Mouse (Mus musculus): Measurements from ENCODE around the gene Adra1d. TPM values are rescaled to one million over a fixed set of nuclear protein-coding genes. Genes with fewer than 3 reads are reported as not detected.

The Adra1d gene
- total RNA-seq (2021), result 1 to 10 TPM; 3.4 to 4.1 TPM
- long read RNA-seq, experiment 1, partial matches to known transcripts, result 0 of 1 reads
- long read RNA-seq, experiment 1, other reads (novel, unspliced or antisense), result 0 of 1 reads
- long read RNA-seq, experiment 2, partial matches to known transcripts, result 0 of 1 reads
- long read RNA-seq, experiment 2, other reads (novel, unspliced or antisense), result 0 of 1 reads

GRCm38 (mm10) chr2:131561891-131562585 is at the start of gene Adra1d:
TSS of gene Adra1d (minus strand) at chr2:131562283.
- peak; percentile 19 to 37 for DNase-seq

GRCm38 (mm10) chr2:131601881-131602280 is 39.8 kb upstream of the Adra1d start:
- DNase-seq, result no peak

- no peak for DNase-seq
Observed at GRCm38 (mm10) chr2:131594871-131595270, 32.8 kb upstream of the Adra1d start.

- DNase-seq, result no peak
Observed at GRCm38 (mm10) chr2:131587521-131587920, 25.4 kb upstream of the Adra1d start.

GRCm38 (mm10) chr2:131581506-131581905 is 19.4 kb upstream of the Adra1d start:
- no peak for DNase-seq

- DNase-seq, result peak; percentile 66 to 79
Observed at GRCm38 (mm10) chr2:131562586-131563122, 571 bp upstream of the Adra1d start.

- no peak for DNase-seq
Observed at GRCm38 (mm10) chr2:131561344-131561870, 676 bp downstream of the Adra1d start.

GRCm38 (mm10) chr2:131560205-131560919 is 1.7 kb downstream of the Adra1d start:
- DNase-seq, result no peak

- DNase-seq, result peak in 1 of 2 experiments; percentile 27
Observed at GRCm38 (mm10) chr2:131557896-131558295, 4.2 kb downstream of the Adra1d start.

GRCm38 (mm10) chr2:131552736-131553400 is 9.2 kb downstream of the Adra1d start:
- peak in 1 of 2 experiments; percentile 49 for DNase-seq

GRCm38 (mm10) chr2:131551701-131552620 is 10.1 kb downstream of the Adra1d start:
- DNase-seq, result peak; percentile 34 to 59

GRCm38 (mm10) chr2:131550906-131551305 is 11.2 kb downstream of the Adra1d start:
- peak in 1 of 2 experiments; percentile 52 for DNase-seq

GRCm38 (mm10) chr2:131550474-131550873 is 11.6 kb downstream of the Adra1d start:
- no peak for DNase-seq

- DNase-seq, result no peak
Observed at GRCm38 (mm10) chr2:131549090-131549489, 13.0 kb downstream of the Adra1d start.

- DNase-seq, result no peak
Observed at GRCm38 (mm10) chr2:131548330-131548729, 13.8 kb downstream of the Adra1d start.

- no peak for DNase-seq
Observed at GRCm38 (mm10) chr2:131546745-131547408, 15.2 kb downstream of the Adra1d start.

- DNase-seq, result no peak
Observed at GRCm38 (mm10) chr2:131546308-131546700, 15.8 kb downstream of the Adra1d start.

GRCm38 (mm10) chr2:131545386-131546307 is 16.4 kb downstream of the Adra1d start:
- DNase-seq, result peak; percentile 59 to 85

GRCm38 (mm10) chr2:131542531-131542930 is 19.6 kb downstream of the Adra1d start:
- no peak for DNase-seq
